Mouse (Mus musculus): ENCODE data around the gene Klk1b8.
"Not testable (repeated sequence)": the region's sequence is repeated elsewhere in the genome, so short reads cannot be mapped to it uniquely, and the experiment has no call there.

Gene Klk1b8

DNA sequence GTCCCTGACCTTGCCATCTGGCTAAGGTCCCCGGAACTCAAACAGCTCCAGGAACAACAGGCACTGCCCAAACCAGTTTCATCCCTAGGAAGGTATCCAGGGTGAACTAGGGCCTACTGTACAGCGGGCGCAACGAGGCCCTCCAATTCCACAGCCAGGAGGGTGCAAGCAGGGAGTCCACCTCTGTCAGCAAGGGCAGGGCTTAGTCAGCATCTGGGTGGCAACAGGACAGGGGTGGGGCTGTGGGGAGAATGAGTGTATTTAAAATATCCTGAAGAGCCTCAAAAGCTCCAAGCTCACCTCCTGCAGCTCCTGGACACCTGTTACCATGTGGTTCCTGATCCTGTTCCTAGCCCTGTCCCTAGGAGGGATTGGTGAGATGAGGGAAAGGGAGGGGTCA lies 45.1 kb downstream of the Klk1b8 start, which contains the start of gene Klk1b11:
Gene Klk1b11, plus strand, starts transcription at position 301 of the 400 bp plus-strand sequence.
- not testable (repeated sequence) for DNase-seq (ENCODE audit: low spot score)
